Mouse (Mus musculus) cerebellum, adult 2 months (tissue): ENCODE results near the gene AI854703.

Experiments
- CTCF ChIP-seq: fragments of 200-500 bp; IDR thresholded peaks from 2 replicates; pipeline ENCODE4 v1.5.1; 2011; ENCODE audit warnings: low read depth, mild to moderate bottlenecking, control low read depth, low read length, moderate library complexity, borderline replicate concordance; ENCODE audit not compliant: insufficient read depth
- POLR2A ChIP-seq: fragments of 200-500 bp; IDR thresholded peaks from 2 replicates; pipeline ENCODE4 v1.6.1; 2011; ENCODE audit warnings: low read length, control low read depth, borderline replicate concordance; ENCODE audit not compliant: insufficient read depth

GRCm38 (mm10) chr6:48626464-48626863 is at the start of gene AI854703:
- TF ChIP-seq POLR2A (no peak), CTCF (no peak)
